Mouse (Mus musculus) liver, embryonic 14.5 days (tissue): ENCODE measurements around the gene Itga6. TPM values are rescaled to one million over a fixed set of nuclear protein-coding genes. Genes with fewer than 3 reads are reported as not detected.

Experiments used
- ATAC-seq: fragments of 200-750 bp; cut with Nextera tagmentation; 2 replicates; pipeline ENCODE4 v1.8.0; 2017; ENCODE audit warnings: moderate number of reproducible peaks, mild to moderate bottlenecking, moderate library complexity; ENCODE audit not compliant: insufficient read depth
- DNase-seq, 3 experiments: peaks; one replicate each; pipeline ENCODE4 v3.0.0-alpha.2; 2012 to 2013; ENCODE audit warnings: low read depth in 3 of 3, low spot score in 3 of 3
- H3K27ac ChIP-seq: fragments of 300-500 bp; sonication (generic); 2 replicates; pipeline ENCODE4 v1.5.1; 2014; ENCODE audit warnings: moderate library complexity, mild to moderate bottlenecking, control low read depth, inconsistent platforms
- H3K27me3 ChIP-seq: fragments of 300-500 bp; sonication (generic); 2 replicates; pipeline ENCODE4 v1.6.1; 2014; ENCODE audit warnings: mild to moderate bottlenecking, low read length, moderate library complexity; ENCODE audit not compliant: control insufficient read depth, insufficient read depth
- H3K36me3 ChIP-seq: fragments of 300-500 bp; sonication (generic); replicated peaks from 2 replicates; pipeline ENCODE4 v1.6.1; 2014; ENCODE audit warnings: low read depth; ENCODE audit not compliant: control insufficient read depth, insufficient read depth
- H3K4me1 ChIP-seq, 2 experiments: fragments of 200-500 bp in 1 of 2; fragments of 300-500 bp in 1 of 2; sonication (generic) in 1 of 2; replicated peaks; 2 replicates each; pipeline ENCODE4 v1.6.1; 2012 to 2014; ENCODE audit warnings: antibody characterized with exemption in 1 of 2, inconsistent platforms in 1 of 2, low read length in 1 of 2; ENCODE audit not compliant: control insufficient read depth in 2 of 2, insufficient read depth in 2 of 2
- H3K4me2 ChIP-seq: fragments of 300-500 bp; sonication (generic); 2 replicates; pipeline ENCODE4 v1.6.1; 2014; ENCODE audit warnings: low read depth, mild to moderate bottlenecking, control low read depth, moderate library complexity
- H3K4me3 ChIP-seq, 2 experiments: fragments of 200-500 bp in 1 of 2; fragments of 300-500 bp in 1 of 2; sonication (generic) in 1 of 2; 2 replicates each; pipeline ENCODE4 v1.5.1; 2012 to 2014; ENCODE audit warnings: low read depth in 2 of 2, low read length in 2 of 2, mild to moderate bottlenecking in 2 of 2, control low read depth in 1 of 2, inconsistent platforms in 1 of 2, moderate library complexity in 1 of 2; ENCODE audit not compliant: insufficient read depth in 1 of 2
- H3K9ac ChIP-seq: fragments of 300-500 bp; sonication (generic); replicated peaks from 2 replicates; pipeline ENCODE4 v1.6.1; 2014; ENCODE audit warnings: mild to moderate bottlenecking, control low read depth, moderate library complexity
- H3K9me3 ChIP-seq: fragments of 300-500 bp; sonication (generic); 2 replicates; pipeline ENCODE4 v1.6.1; 2016; ENCODE audit warnings: low read length, mixed read lengths; ENCODE audit not compliant: control insufficient read depth
- CTCF ChIP-seq: IDR thresholded peaks from 2 replicates; pipeline ENCODE4 v1.5.1; 2016; ENCODE audit warnings: antibody characterized with exemption, low read depth, control low read depth
- EP300 ChIP-seq: IDR thresholded peaks from 2 replicates; pipeline ENCODE4 v1.6.1; 2016; ENCODE audit warnings: antibody characterized with exemption, low read depth
- WGBS: fragments of 180-500 bp; shearing (Covaris S2); extraction: QIAGEN DNeasy Blood & Tissue Kit; methylation state at CpG from one replicate; pipeline ENCODE4 v1.1.7; 2014; ENCODE audit not compliant: insufficient replicate concordance; 5-methylcytosine and 5-hydroxymethylcytosine counted together
- polyA plus RNA-seq, 2 experiments: library from polyadenylated mRNA; depleted of rRNA in 1 of 2; stranded (reverse) in 1 of 2; unstranded in 1 of 2; fragments of >200 nt; fragmentation: Nextera tagmentation in 1 of 2; extraction: Ambion mirVana in 1 of 2; gene quantifications; 2 replicates each; pipeline versions ENCODE4 v1.2.1 to v1.2.3; 2012 to 2014

The Itga6 gene
- polyA plus RNA-seq, 2 experiments: 5.5 to 6.2 TPM

GRCm38 (mm10) chr2:71701341-71701740 lies 44.1 kb upstream of the Itga6 start:
- H3K4me3 ChIP-seq: no peak overlapping the region
- ATAC-seq (no peak), DNase-seq (no peak)
- WGBS: 55% methylated on average over 3 of the region's 3 CpGs
- no peak for TF ChIP-seq CTCF
- TF ChIP-seq EP300: no peak
- H3K4me2 ChIP-seq: no peak overlapping the region
- no peak overlapping the region for H3K9ac ChIP-seq
- no peaks in the 10 kb centered on the region for H3K36me3 ChIP-seq
- H3K27me3 ChIP-seq: no peaks in the 10 kb centered on the region
- no peak overlapping the region for H3K27ac ChIP-seq
- no peaks in the 10 kb centered on the region for H3K4me1 ChIP-seq
- no peaks in the 10 kb centered on the region for H3K9me3 ChIP-seq

DNA sequence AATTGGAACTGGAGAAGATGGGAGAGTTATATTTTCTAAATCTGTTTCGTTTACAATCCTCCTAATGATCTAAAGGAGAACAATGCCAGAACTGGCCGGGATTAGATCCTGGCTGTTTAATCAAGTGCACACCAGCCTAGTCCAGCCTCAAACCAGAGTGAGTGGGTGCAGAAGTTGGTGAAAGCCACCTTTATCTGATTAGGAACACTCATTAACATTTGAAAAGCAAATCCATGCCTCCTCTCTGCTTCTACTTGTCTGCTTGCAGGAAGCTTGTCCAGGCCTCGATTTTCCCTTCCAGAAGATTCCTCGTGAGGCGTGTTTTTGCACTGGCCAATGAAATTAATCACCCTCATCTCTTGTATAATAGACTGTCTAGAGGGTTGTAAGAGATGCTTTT lies 41.1 kb upstream of the Itga6 start:
- Histone ChIP-seq H3K4me2 (no peak overlapping the region), H3K27me3 (no peaks in the 10 kb centered on the region), H3K27ac (no peak overlapping the region), H3K4me3 (no peak overlapping the region), H3K36me3 (no peaks in the 10 kb centered on the region), H3K9me3 (no peaks in the 10 kb centered on the region), H3K9ac (no peak overlapping the region), H3K4me1 (no peaks in the 10 kb centered on the region)
- TF ChIP-seq EP300: no peak
- TF ChIP-seq CTCF: no peak
- 58% methylated on average over 5 of the region's 5 CpGs for WGBS
- ATAC-seq (no peak), DNase-seq (no peak)

DNA sequence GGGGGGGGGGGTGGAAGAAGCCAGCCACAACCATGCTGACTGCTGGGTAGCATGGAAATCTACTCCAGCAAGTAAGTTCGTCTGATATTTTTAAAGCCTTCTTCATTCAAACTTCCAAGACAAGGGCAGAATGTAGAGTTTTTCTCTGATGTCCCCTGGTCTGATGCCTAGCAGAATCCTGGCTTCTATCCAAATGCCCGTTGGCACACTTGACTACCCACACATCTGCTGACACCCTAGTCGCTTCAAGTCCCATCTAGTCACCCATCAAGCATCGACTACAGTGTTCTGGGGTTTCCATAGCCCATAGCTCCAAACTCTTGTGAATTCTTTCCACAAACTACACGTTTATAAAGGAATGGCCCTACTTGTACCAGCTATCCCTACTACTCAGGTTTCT lies 36.5 kb upstream of the Itga6 start:
- DNase-seq (no peak), ATAC-seq (no peak)
- Histone ChIP-seq H3K4me1 (no peaks in the 10 kb centered on the region), H3K36me3 (no peaks in the 10 kb centered on the region), H3K4me2 (no peak overlapping the region), H3K27ac (no peak overlapping the region), H3K9ac (no peak overlapping the region), H3K4me3 (no peak overlapping the region), H3K9me3 (no peaks in the 10 kb centered on the region), H3K27me3 (no peaks in the 10 kb centered on the region)
- TF ChIP-seq EP300 (no peak), CTCF (no peak)
- WGBS: 63% methylated on average over 5 of the region's 5 CpGs

- no peaks in the 10 kb centered on the region for H3K27me3 ChIP-seq
- no peaks in the 10 kb centered on the region for H3K4me1 ChIP-seq
- no peak overlapping the region for H3K4me2 ChIP-seq
- DNase-seq: no peak
- H3K9ac ChIP-seq: no peak overlapping the region
- H3K4me3 ChIP-seq: no peak overlapping the region
- no peak for TF ChIP-seq CTCF
- TF ChIP-seq EP300: no peak
- no peaks in the 10 kb centered on the region for H3K9me3 ChIP-seq
- WGBS: 46% methylated on average over 2 of the region's 2 CpGs
- no peak overlapping the region for H3K27ac ChIP-seq
- ATAC-seq: no peak
- no peaks in the 10 kb centered on the region for H3K36me3 ChIP-seq
Observed at GRCm38 (mm10) chr2:71711640-71712039, 33.8 kb upstream of the Itga6 start.

GRCm38 (mm10) chr2:71714416-71714815 lies 31.0 kb upstream of the Itga6 start:
- Histone ChIP-seq H3K27me3 (no peaks in the 10 kb centered on the region), H3K27ac (no peak overlapping the region), H3K4me3 (no peak overlapping the region), H3K4me1 (no peaks in the 10 kb centered on the region), H3K9ac (no peak overlapping the region), H3K4me2 (no peak overlapping the region), H3K36me3 (no peaks in the 10 kb centered on the region), H3K9me3 (no peaks in the 10 kb centered on the region)
- DNase-seq (no peak), ATAC-seq (no peak)
- WGBS: 69% methylated on average over 5 of the region's 5 CpGs
- TF ChIP-seq EP300 (no peak), CTCF (no peak)

- peaks cover 0 to 7% of the 10 kb centered on the region in 2 experiments; a peak in 1 of 4 replicates for H3K4me1 ChIP-seq
- H3K27me3 ChIP-seq: no peaks in the 10 kb centered on the region
- H3K27ac ChIP-seq: no peak overlapping the region
- TF ChIP-seq EP300 (no peak), CTCF (no peak)
- DNase-seq (no peak), ATAC-seq (no peak)
- WGBS: 38% methylated on average over 9 of the region's 9 CpGs
- H3K9me3 ChIP-seq: no peaks in the 10 kb centered on the region
- H3K9ac ChIP-seq: no peak overlapping the region
- no peak overlapping the region for H3K4me3 ChIP-seq
- no peak overlapping the region for H3K4me2 ChIP-seq
- H3K36me3 ChIP-seq: no peaks in the 10 kb centered on the region
Observed at GRCm38 (mm10) chr2:71719005-71719386, 26.4 kb upstream of the Itga6 start.
